Comparison of ENCODE assay signal across 7 mouse cellular contexts in genomic region chr7:5080010-5080751, GRCm38 (mm10). TPM values are rescaled to one million over a fixed set of nuclear protein-coding genes. Genes with fewer than 3 reads are reported as not detected.
DNase-seq lines count a peak whose midpoint lies in the region; ATAC-seq lines count a peak whose summit lies in the region.

Gene Epn1 (plus strand): TSS chr7:5080235.

- peak; percentile 94 to 95 for DNase-seq in adrenal gland, adult 18-20 months (ENCODE audit: low spot score in 2 of 2)
- peak; percentile 99 for DNase-seq in embryo, embryonic 11 days
- peak; percentile 92 to 97 for DNase-seq in gastrocnemius, postnatal 36 days
- DNase-seq in left cerebral cortex, postnatal 25 days (ENCODE audit: low spot score in 2 of 2): peak; percentile 96 to 99
- peak; percentile 95 for DNase-seq in midbrain, embryonic 10.5 days (ENCODE audit: low spot score)
- DNase-seq in right cerebral cortex, postnatal 4 days: peak; percentile 97

- H3K27me3 ChIP-seq in intestine, embryonic 15.5 days (replicated peaks): no peaks in the 10 kb centered on the region
- no peaks in the 10 kb centered on the region for H3K27me3 ChIP-seq in midbrain, embryonic 10.5 days (ENCODE audit: low read depth, poor library complexity, severe bottlenecking)

- H3K4me1 ChIP-seq in intestine, embryonic 15.5 days (replicated peaks): peaks cover 8% of the 10 kb centered on the region
- peaks cover 20% of the 10 kb centered on the region for H3K4me1 ChIP-seq in midbrain, embryonic 10.5 days

- no peaks in the 10 kb centered on the region for H3K9me3 ChIP-seq in intestine, embryonic 15.5 days
- H3K9me3 ChIP-seq in midbrain, embryonic 10.5 days (replicated peaks): no peaks in the 10 kb centered on the region

- peak within 1 kb of the TSS; percentile 95 for H3K27ac ChIP-seq in intestine, embryonic 15.5 days
- H3K27ac ChIP-seq in midbrain, embryonic 10.5 days (replicated peaks): peak within 1 kb of the TSS; percentile 93

- under 1% methylated on average over 69 of the region's 81 CpGs for WGBS in intestine, embryonic 15.5 days
- WGBS in midbrain, embryonic 10.5 days: under 1% methylated on average over 81 of the region's 81 CpGs

- peak within 1 kb of the TSS; percentile 68 for H3K4me2 ChIP-seq in intestine, embryonic 15.5 days (replicated peaks)

- intact Hi-C loops in gastrocnemius, postnatal 36 days (cut with DNase I): loop anchor here (10.0 kb wide), 1 partner anchor 1385 kb away; the partner anchor contains the start of genes Mboat7 and Tsen34
- intact Hi-C loops in left cerebral cortex, postnatal 25 days (cut with DNase I): loop anchor here (1.0 to 10.0 kb wide), 3 partner anchors 18 to 1095 kb away; partner anchors contain the start of genes Rasl2-9, U2af2 and Zfp444

- ATAC-seq in intestine, embryonic 15.5 days: peak; percentile 96

- H3K36me3 ChIP-seq in intestine, embryonic 15.5 days: peaks cover 27% of the 10 kb centered on the region
- H3K36me3 ChIP-seq in midbrain, embryonic 10.5 days: peaks cover 71% of the 10 kb centered on the region

- peak within 1 kb of the TSS; percentile 99 for H3K9ac ChIP-seq in intestine, embryonic 15.5 days

- H3K4me3 ChIP-seq in intestine, embryonic 15.5 days (replicated peaks): peak within 1 kb of the TSS; percentile 99
- H3K4me3 ChIP-seq in midbrain, embryonic 10.5 days: peak within 1 kb of the TSS; percentile 95

RNA-seq across cellular contexts. Expression of gene Epn1, which starts in this region (rescaled TPM):
- 100 to 1,000 TPM; 140 to 142 TPM for total RNA-seq in adrenal gland, adult 18-20 months (2021)
- 100 to 1,000 TPM; 149 to 152 TPM for total RNA-seq in gastrocnemius, postnatal 36 days (2021)
- polyA plus RNA-seq in intestine, embryonic 15.5 days (2015; fragmentation: Nextera tagmentation; extraction: Ambion mirVana): 62.4 and 66.5 TPM in 2 replicates
- total RNA-seq in left cerebral cortex, postnatal 25 days (2021): 100 to 1,000 TPM; 454 to 461 TPM
- polyA plus RNA-seq in midbrain, embryonic 10.5 days (2016; fragmentation: Nextera tagmentation; extraction: Ambion mirVana): 56.1 and 60.7 TPM in 2 replicates

Comparison
In these comparisons a context has a peak if more than half of its experiments do, and no peak if none do; other contexts are left out.
1. Peak in every context shown above with its lines: DNase-seq, ATAC-seq, H3K4me3 ChIP-seq and H3K27ac ChIP-seq.